Mouse (Mus musculus) kidney, embryonic 14.5 days (tissue): ENCODE data around the gene Tspan2. TPM values are rescaled to one million over a fixed set of nuclear protein-coding genes. Genes with fewer than 3 reads are reported as not detected.

Experiments
- ATAC-seq: fragments of 200-750 bp; cut with Nextera tagmentation; 2 replicates; pipeline ENCODE4 v1.8.0; 2017; ENCODE audit warnings: moderate number of reproducible peaks, mild to moderate bottlenecking, moderate TSS enrichment, moderate library complexity; ENCODE audit not compliant: low FRiP score, low TSS enrichment
- H3K27ac ChIP-seq: fragments of 300-500 bp; sonication (generic); 2 replicates; pipeline ENCODE4 v1.5.1; 2014; ENCODE audit warnings: low read depth, mild to moderate bottlenecking, low read length, moderate library complexity, mixed read lengths
- H3K27me3 ChIP-seq: fragments of 300-500 bp; sonication (generic); 2 replicates; pipeline ENCODE4 v1.6.1; 2014; ENCODE audit warnings: mild to moderate bottlenecking, low read length; ENCODE audit not compliant: control insufficient read depth, insufficient read depth
- H3K36me3 ChIP-seq: fragments of 300-500 bp; sonication (generic); 2 replicates; pipeline ENCODE4 v1.6.1; 2014; ENCODE audit warnings: low read length, mixed read lengths; ENCODE audit not compliant: control insufficient read depth, insufficient read depth
- H3K4me1 ChIP-seq: fragments of 300-500 bp; sonication (generic); 2 replicates; pipeline ENCODE4 v1.6.1; 2014; ENCODE audit warnings: low read length, mixed read lengths; ENCODE audit not compliant: control insufficient read depth, insufficient read depth
- H3K4me2 ChIP-seq: fragments of 300-500 bp; sonication (generic); replicated peaks from 2 replicates; pipeline ENCODE4 v1.6.1; 2014; ENCODE audit warnings: low read depth, mild to moderate bottlenecking, low read length
- H3K4me3 ChIP-seq: fragments of 300-500 bp; sonication (generic); 2 replicates; pipeline ENCODE4 v1.5.1; 2014; ENCODE audit warnings: mild to moderate bottlenecking, low read length
- H3K9ac ChIP-seq: fragments of 300-500 bp; sonication (generic); 2 replicates; pipeline ENCODE4 v1.6.1; 2014; ENCODE audit warnings: low read depth, mild to moderate bottlenecking, low read length, moderate library complexity
- H3K9me3 ChIP-seq: fragments of 300-500 bp; sonication (generic); 2 replicates; pipeline ENCODE4 v1.6.1; 2016; ENCODE audit warnings: low read length; ENCODE audit not compliant: control insufficient read depth
- WGBS: fragments of 180-500 bp; shearing (Covaris S2); extraction: QIAGEN DNeasy Blood & Tissue Kit; methylation state at CpG from one replicate; pipeline ENCODE4 v1.1.7; 2014; 5-methylcytosine and 5-hydroxymethylcytosine counted together
- polyA plus RNA-seq: library from polyadenylated mRNA; unstranded; fragments of >200 nt; fragmentation: Nextera tagmentation; extraction: Ambion mirVana; gene quantifications from 2 replicates; pipeline ENCODE4 v1.2.1, GENCODE M21; 2014

Gene Tspan2
- polyA plus RNA-seq, 1 experiment from 2014 or later: 8.6 TPM

GRCm38 (mm10) chr3:102752053-102752452, 17.7 kb downstream of the Tspan2 start:
- no peak overlapping the region for H3K9ac ChIP-seq
- no peak for ATAC-seq
- no peak overlapping the region for H3K27ac ChIP-seq
- 96% methylated on average over 4 of the region's 4 CpGs for WGBS
- no peak overlapping the region for H3K4me3 ChIP-seq
- H3K9me3 ChIP-seq: no peaks in the 10 kb centered on the region
- no peaks in the 10 kb centered on the region for H3K27me3 ChIP-seq
- no peaks in the 10 kb centered on the region; the same call in 1 of the 2 replicates for H3K4me1 ChIP-seq
- no peaks in the 10 kb centered on the region for H3K36me3 ChIP-seq
- no peak overlapping the region for H3K4me2 ChIP-seq

GRCm38 (mm10) chr3:102752457-102752856, 18.1 kb downstream of the Tspan2 start:
- WGBS: 74% methylated on average over 5 of the region's 5 CpGs
- ATAC-seq: no peak
- Histone ChIP-seq H3K9me3 (no peaks in the 10 kb centered on the region), H3K4me2 (no peak overlapping the region), H3K4me1 (no peaks in the 10 kb centered on the region; the same call in 1 of the 2 replicates), H3K27me3 (no peaks in the 10 kb centered on the region), H3K27ac (no peak overlapping the region), H3K36me3 (no peaks in the 10 kb centered on the region), H3K4me3 (no peak overlapping the region), H3K9ac (no peak overlapping the region)

DNA sequence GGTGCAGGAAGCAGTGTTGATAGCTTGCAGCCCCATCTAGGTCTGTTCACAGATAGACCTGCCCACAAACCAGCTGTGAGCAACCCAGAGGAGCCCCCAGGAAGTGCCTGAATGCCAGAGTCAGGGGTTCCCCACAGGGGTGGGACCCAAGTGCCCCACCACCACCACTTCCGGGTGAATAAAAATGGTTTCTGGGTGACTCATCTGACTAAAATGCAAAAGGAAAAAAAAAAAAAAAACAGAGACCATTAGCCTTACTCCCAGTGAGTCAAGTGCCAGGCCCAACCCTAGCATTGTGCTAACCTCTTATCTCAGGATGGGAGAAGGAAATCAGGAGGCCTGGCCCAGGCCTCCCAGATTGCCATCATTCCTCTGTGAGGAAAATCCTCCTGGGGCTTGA, 21.5 kb downstream of the Tspan2 start:
- Histone ChIP-seq H3K4me3 (no peak overlapping the region), H3K36me3 (no peaks in the 10 kb centered on the region), H3K27ac (no peak overlapping the region), H3K9me3 (no peaks in the 10 kb centered on the region), H3K4me1 (no peaks in the 10 kb centered on the region), H3K4me2 (no peak overlapping the region), H3K27me3 (no peaks in the 10 kb centered on the region), H3K9ac (no peak overlapping the region)
- ATAC-seq: no peak
- 73% methylated on average over 1 of the region's 1 CpGs for WGBS

DNA sequence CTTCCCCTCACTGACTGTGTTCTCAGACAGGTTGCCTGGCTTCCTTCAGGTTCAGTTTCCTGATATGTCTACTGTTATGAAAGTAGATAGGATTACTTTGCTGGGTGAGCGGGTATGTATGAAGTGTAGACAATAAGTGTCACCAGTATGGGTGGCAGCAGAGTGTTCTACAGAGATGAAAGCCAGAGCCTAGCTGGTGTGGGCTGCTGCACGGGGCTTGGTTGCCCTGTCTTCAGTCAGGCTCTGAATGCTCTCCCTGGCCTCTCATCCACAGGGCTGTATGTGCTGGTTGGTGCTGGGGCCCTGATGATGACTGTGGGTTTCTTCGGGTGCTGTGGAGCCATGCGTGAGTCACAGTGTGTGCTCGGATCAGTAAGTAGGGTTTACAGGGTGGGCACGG, 22.7 kb downstream of the Tspan2 start:
- Histone ChIP-seq H3K36me3 (no peaks in the 10 kb centered on the region), H3K9me3 (no peaks in the 10 kb centered on the region), H3K4me1 (no peaks in the 10 kb centered on the region), H3K27ac (no peak overlapping the region), H3K4me3 (no peak overlapping the region), H3K27me3 (no peaks in the 10 kb centered on the region), H3K4me2 (no peak overlapping the region), H3K9ac (no peak overlapping the region)
- WGBS: 86% methylated on average over 6 of the region's 6 CpGs
- no peak for ATAC-seq

DNA sequence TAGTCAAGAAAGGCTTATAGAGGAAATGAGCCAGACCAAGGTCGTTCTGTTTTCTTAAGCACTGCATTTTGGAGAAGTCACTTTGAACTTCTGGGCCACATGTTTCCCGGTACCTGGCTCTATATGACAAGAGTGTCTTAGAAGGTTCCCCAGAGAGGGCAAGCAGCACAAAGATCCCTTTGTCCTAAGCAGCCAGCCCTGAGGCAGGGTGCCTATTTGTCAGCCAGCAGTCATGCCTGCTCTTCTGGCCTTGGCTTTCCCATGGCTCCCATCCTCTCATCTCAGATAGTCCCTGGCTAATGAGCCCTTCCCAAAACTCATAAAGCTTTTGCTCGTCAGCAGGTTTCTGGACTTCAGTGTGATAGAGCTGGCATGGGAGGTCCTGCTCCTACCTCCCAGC, 25.9 kb downstream of the Tspan2 start:
- Histone ChIP-seq H3K4me2 (no peak overlapping the region), H3K4me3 (no peak overlapping the region), H3K9me3 (no peaks in the 10 kb centered on the region), H3K9ac (no peak overlapping the region), H3K27me3 (no peaks in the 10 kb centered on the region), H3K27ac (no peak overlapping the region), H3K36me3 (no peaks in the 10 kb centered on the region), H3K4me1 (peaks cover 3% of the 10 kb centered on the region; the same call in 1 of the 2 replicates)
- no peak for ATAC-seq
- WGBS: 66% methylated on average over 3 of the region's 3 CpGs

GRCm38 (mm10) chr3:102762388-102762787, 28.1 kb downstream of the Tspan2 start:
- no peaks in the 10 kb centered on the region for H3K36me3 ChIP-seq
- no peak overlapping the region for H3K4me3 ChIP-seq
- no peaks in the 10 kb centered on the region for H3K9me3 ChIP-seq
- no peak overlapping the region for H3K9ac ChIP-seq
- 66% methylated on average over 3 of the region's 3 CpGs for WGBS
- H3K27me3 ChIP-seq: no peaks in the 10 kb centered on the region
- H3K27ac ChIP-seq: no peak overlapping the region
- H3K4me2 ChIP-seq: no peak overlapping the region
- no peak for ATAC-seq
- H3K4me1 ChIP-seq: peaks cover 3% of the 10 kb centered on the region; the same call in 1 of the 2 replicates

DNA sequence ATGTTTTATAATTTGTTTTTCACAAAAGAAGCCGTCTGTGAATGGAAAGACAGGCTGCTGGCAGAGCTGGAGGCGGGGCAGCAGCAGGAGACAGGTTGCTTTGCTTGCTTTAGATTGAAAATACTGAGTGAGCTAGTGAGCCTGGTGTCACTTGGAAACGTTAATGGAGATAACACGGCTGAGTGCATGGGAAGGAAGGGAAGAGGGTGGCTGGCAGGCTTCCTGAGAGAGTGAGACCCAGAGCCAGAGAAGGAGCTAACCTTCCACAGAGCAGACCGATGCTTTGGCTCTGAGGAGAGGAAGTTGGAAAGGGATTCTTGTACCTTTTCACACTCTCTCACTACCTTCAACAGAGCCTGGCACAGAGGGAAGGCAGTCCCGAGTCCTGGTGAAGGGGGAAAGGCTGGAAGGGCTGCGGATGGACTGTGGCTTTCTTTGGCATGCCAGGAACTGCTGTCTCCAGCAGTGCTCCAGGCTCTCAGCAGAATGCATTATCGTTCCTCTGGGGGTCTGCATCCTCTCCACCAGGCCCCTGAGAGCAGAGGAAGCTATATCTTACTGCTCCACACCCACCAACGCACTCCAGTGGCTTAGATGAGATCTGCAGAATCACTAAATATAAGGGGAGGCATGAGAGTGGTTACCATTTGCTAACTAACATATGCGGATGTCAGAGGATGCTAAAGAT, 29.5 kb downstream of the Tspan2 start:
- Histone ChIP-seq H3K4me2 (no peak overlapping the region), H3K4me3 (no peak overlapping the region), H3K4me1 (peaks cover 3% of the 10 kb centered on the region; the same call in 1 of the 2 replicates), H3K36me3 (no peaks in the 10 kb centered on the region), H3K9ac (0 out of 2 replicates have a peak overlapping the region, but pooled peaks have one; percentile 4), H3K27ac (no peak overlapping the region), H3K27me3 (no peaks in the 10 kb centered on the region), H3K9me3 (no peaks in the 10 kb centered on the region)
- ATAC-seq: no peak
- 49% methylated on average over 10 of the region's 10 CpGs for whole genome bisulfite sequencing

DNA sequence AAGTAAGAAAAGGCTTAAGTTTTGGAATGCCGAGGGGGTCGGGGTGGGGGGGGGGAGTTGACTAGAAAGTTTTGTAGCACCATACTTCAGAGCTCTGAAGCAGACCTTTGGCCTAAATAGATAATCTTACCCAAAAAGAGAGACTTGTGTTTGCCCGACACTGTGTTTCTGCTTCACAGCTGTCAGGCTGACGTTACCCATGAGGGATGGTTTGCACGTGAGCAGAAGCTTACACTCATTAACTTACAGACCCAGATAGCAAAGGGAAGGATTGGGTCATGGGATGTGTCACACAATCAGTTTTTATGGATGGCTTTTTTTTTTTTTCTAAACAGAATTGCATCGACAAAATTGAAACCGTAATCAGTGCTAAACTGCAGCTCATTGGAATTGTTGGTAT, 30.5 kb downstream of the Tspan2 start:
- Histone ChIP-seq H3K9me3 (no peaks in the 10 kb centered on the region), H3K4me2 (no peak overlapping the region), H3K27me3 (no peaks in the 10 kb centered on the region), H3K4me1 (peaks cover 3% of the 10 kb centered on the region; the same call in 1 of the 2 replicates), H3K4me3 (no peak overlapping the region), H3K9ac (no peak overlapping the region), H3K27ac (no peak overlapping the region), H3K36me3 (no peaks in the 10 kb centered on the region)
- 70% methylated on average over 7 of the region's 7 CpGs for WGBS
- ATAC-seq: no peak

DNA sequence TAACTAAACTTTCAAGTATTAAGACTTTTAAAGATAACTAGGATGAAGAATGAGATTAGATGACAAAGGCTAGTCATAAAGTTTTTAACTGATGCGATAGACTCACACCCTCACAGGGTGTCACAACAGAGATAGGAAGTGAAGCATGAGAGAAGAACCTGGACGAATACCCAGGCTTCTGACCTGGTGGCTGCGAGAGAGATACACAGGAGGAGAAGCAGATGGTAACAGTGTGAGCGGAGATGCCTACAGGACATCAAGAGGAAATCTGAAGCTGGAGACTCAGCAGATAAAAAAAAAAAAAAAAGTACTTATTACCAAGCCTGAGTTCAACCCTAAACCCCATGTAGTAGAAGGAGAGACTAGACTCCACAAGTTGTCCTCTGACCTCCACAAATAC, 38.7 kb downstream of the Tspan2 start:
- no peak overlapping the region for H3K27ac ChIP-seq
- no peaks in the 10 kb centered on the region for H3K4me1 ChIP-seq
- no peaks in the 10 kb centered on the region for H3K36me3 ChIP-seq
- no peaks in the 10 kb centered on the region for H3K9me3 ChIP-seq
- H3K4me3 ChIP-seq: no peak overlapping the region
- H3K4me2 ChIP-seq: no peak overlapping the region
- 72% methylated on average over 4 of the region's 4 CpGs for WGBS
- H3K27me3 ChIP-seq: no peaks in the 10 kb centered on the region
- ATAC-seq: no peak
- H3K9ac ChIP-seq: no peak overlapping the region
